Mouse (Mus musculus): ENCODE measurements around the gene Fam168a. TPM values are rescaled to one million over a fixed set of nuclear protein-coding genes. Genes with fewer than 3 reads are reported as not detected.

The Fam168a gene
- polyA plus RNA-seq, 1 experiment from 2014 or later = 54.1 TPM

DNA sequence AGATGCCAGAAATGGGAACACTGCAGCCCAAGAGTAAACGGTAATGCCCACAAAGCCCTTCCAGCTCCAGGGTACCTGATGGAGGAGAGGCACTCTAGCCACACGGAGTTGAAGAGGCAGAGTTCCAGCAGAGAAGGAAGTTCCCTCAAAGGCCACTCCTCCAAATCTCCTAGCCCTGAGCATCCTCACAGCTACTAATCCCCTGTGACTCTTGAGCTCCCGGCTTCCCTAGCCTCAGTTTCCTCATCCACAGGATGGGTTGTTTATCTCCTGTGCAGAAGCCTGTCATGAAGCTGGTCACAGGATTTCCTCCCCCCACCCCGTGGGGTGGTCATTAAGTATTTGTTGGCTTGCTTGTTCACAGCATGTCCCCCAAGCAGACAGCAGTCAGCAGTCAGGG, 148.9 kb downstream of the Fam168a start:
- ATAC-seq (ENCODE audit: insufficient number of reproducible peaks, insufficient read depth, low FRiP score, low TSS enrichment, low read depth) = no peak
- WGBS = 58% methylated on average over 4 of the region's 4 CpGs
- no peaks in the 10 kb centered on the region for H3K36me3 ChIP-seq
- 0 out of 2 replicates have a peak overlapping the region, but pooled peaks have one; percentile 18 for H3K9ac ChIP-seq (replicated peaks)
- no peak overlapping the region for H3K4me2 ChIP-seq
- no peaks in the 10 kb centered on the region for H3K27me3 ChIP-seq
- 0 out of 2 replicates have a peak overlapping the region, but pooled peaks have one; percentile 17 for H3K27ac ChIP-seq
- no peak overlapping the region for H3K4me3 ChIP-seq (replicated peaks)
- peaks cover 64% of the 10 kb centered on the region for H3K4me1 ChIP-seq (replicated peaks)
- H3K9me3 ChIP-seq = no peaks in the 10 kb centered on the region

DNA sequence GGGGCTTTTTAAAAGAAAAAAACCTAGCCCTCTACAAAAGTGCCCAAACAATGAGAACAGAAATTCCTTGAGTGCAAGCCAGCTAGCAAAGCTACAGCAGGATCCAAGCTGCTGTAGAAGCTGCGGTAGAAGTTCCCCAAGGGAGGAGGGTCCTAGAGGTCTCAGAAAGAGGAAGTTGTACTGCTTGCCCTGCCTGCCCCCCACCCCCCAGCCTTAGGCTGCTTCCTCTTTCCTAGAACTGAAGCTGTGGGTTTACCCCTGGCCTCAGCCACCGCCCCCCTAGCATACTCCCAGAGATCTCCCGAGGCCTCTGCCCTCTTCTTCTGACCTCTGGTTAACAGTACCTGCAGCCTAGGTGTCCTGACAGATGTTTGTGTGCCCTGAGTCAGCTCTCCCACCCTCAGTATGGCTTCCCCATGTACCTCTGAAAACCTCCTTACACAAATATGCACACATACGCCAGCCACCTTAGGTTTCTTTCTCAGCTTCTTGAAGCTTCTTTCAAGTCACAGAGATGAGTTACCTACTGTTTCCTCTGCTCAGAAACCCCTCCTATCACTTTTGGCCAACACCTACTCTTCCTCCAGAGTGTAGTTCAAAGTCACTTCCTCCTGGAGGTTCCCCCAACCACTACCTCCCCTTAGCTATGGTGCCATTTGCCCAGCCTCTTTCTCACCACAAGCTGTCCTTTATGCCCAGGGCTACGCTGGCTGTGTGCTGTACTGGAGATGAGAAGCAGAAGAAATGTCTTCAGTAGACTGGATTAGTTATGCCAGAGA, 149.5 kb downstream of the Fam168a start:
- Histone ChIP-seq H3K4me1 (replicated peaks) (peaks cover 68% of the 10 kb centered on the region), H3K27me3 (no peaks in the 10 kb centered on the region), H3K4me2 (no peak overlapping the region; the same call in 1 of the 2 replicates), H3K9ac (replicated peaks) (0 out of 2 replicates have a peak overlapping the region, but pooled peaks have one; percentile 18), H3K27ac (0 out of 2 replicates have a peak overlapping the region, but pooled peaks have one; percentile 17), H3K4me3 (replicated peaks) (no peak overlapping the region), H3K9me3 (no peaks in the 10 kb centered on the region), H3K36me3 (no peaks in the 10 kb centered on the region)
- ATAC-seq (ENCODE audit: insufficient number of reproducible peaks, insufficient read depth, low FRiP score, low TSS enrichment, low read depth) = no peak
- WGBS = 63% methylated on average over 5 of the region's 5 CpGs

DNA sequence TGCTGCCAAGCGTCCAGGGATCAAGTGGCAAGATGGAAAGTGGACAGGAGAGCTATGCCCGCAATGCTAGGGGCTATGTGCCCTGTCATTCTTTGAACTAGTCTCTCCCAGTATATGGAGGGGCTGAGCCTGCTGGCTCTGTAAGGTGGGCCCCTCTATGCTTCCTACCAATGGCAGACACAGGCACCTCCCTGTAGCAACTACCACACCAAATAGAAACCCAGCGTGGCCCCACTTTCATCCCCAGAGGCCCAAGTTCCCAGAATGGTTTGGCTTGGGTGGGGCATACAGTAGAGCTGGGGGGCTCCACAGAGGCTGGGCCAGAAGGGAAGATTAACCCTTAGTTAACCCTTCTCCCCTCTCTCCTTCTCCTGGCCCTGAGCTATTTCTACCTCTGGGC, 154.0 kb downstream of the Fam168a start:
- Histone ChIP-seq H3K9me3 (no peaks in the 10 kb centered on the region), H3K4me2 (no peak overlapping the region), H3K27ac (no peak overlapping the region), H3K4me3 (replicated peaks) (no peak overlapping the region), H3K4me1 (replicated peaks) (peaks cover 49% of the 10 kb centered on the region), H3K36me3 (no peaks in the 10 kb centered on the region), H3K27me3 (no peaks in the 10 kb centered on the region), H3K9ac (replicated peaks) (no peak overlapping the region)
- WGBS = 84% methylated on average over 3 of the region's 3 CpGs
- ATAC-seq (ENCODE audit: insufficient number of reproducible peaks, insufficient read depth, low FRiP score, low TSS enrichment, low read depth) = no peak

DNA sequence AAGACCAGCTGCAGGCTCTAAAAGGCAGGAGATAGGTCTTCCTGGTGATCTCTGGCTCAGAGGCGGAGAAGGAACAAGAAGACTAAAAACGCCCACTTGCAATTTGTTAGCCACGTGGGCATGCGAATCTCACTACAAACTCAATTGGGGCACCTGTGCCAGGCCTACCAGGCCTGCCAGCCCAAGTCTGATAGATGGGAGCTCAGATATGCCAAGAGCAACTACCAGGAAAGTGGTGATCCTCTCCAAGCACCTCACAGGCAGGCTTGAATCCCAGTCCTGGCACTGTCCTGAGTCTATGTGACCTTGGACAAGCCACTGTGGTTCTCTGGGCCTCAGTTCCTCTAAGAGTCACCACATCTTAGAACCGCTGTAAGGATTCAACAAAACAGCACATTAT, 154.8 kb downstream of the Fam168a start:
- ATAC-seq (ENCODE audit: insufficient number of reproducible peaks, insufficient read depth, low FRiP score, low TSS enrichment, low read depth) = no peak
- peaks cover 41% of the 10 kb centered on the region for H3K4me1 ChIP-seq (replicated peaks)
- H3K9ac ChIP-seq (replicated peaks) = no peak overlapping the region
- WGBS = 90% methylated on average over 5 of the region's 5 CpGs
- H3K36me3 ChIP-seq = no peaks in the 10 kb centered on the region
- no peak overlapping the region for H3K4me3 ChIP-seq (replicated peaks)
- no peak overlapping the region for H3K4me2 ChIP-seq
- H3K27ac ChIP-seq = no peak overlapping the region
- H3K9me3 ChIP-seq = no peaks in the 10 kb centered on the region
- no peaks in the 10 kb centered on the region for H3K27me3 ChIP-seq

DNA sequence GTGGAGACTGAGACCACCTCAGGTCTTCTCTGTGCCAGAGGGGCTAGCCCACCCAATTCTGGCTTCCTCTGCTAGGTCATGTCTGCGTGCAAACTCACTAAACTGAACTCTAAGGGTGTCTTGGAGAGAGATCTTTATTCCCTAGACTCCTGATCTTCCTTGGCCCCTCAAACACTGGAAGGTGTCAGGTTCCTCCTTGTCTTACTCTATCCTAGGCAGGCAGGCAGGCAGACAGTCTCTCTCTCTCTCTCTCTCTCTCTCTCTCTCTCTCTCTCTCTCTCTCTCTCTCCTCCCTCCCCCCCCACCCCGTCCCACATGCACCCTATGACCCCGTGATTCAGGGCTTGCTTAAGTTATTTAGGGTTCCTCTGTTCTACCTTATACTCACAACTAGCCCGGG, 155.9 kb downstream of the Fam168a start:
- H3K9ac ChIP-seq (replicated peaks) = peak overlapping the region; percentile 82
- H3K9me3 ChIP-seq = no peaks in the 10 kb centered on the region
- H3K4me3 ChIP-seq (replicated peaks) = peak overlapping the region; percentile 73
- ATAC-seq (ENCODE audit: insufficient number of reproducible peaks, insufficient read depth, low FRiP score, low TSS enrichment, low read depth) = no peak
- no peaks in the 10 kb centered on the region for H3K36me3 ChIP-seq
- H3K4me1 ChIP-seq (replicated peaks) = peaks cover 33% of the 10 kb centered on the region
- no peaks in the 10 kb centered on the region for H3K27me3 ChIP-seq
- peak overlapping the region; percentile 97 for H3K4me2 ChIP-seq
- 7% methylated on average over 4 of the region's 4 CpGs for WGBS
- no peak overlapping the region for H3K27ac ChIP-seq

- WGBS = 1% methylated on average over 90 of the region's 91 CpGs
- Histone ChIP-seq H3K9ac (replicated peaks) (peak within 1 kb of the TSS; percentile 82), H3K4me3 (replicated peaks) (peak within 1 kb of the TSS; percentile 73), H3K9me3 (no peaks in the 10 kb centered on the region), H3K27me3 (no peaks in the 10 kb centered on the region), H3K36me3 (no peaks in the 10 kb centered on the region), H3K4me1 (replicated peaks) (peaks cover 27% of the 10 kb centered on the region), H3K27ac (peak within 1 kb of the TSS; percentile 84), H3K4me2 (peak within 1 kb of the TSS; percentile 97)
- peak; percentile 82 for ATAC-seq (ENCODE audit: insufficient number of reproducible peaks, insufficient read depth, low FRiP score, low TSS enrichment, low read depth)
Observed at GRCm38 (mm10) chr7:100862828-100863638, 156.6 kb downstream of the Fam168a start, which contains the start of gene Relt. Gene Relt, minus strand, starts transcription at chr7:100863446.

GRCm38 (mm10) chr7:100866675-100867074, 160.2 kb downstream of the Fam168a start:
- H3K27me3 ChIP-seq = no peaks in the 10 kb centered on the region
- no peak for ATAC-seq (ENCODE audit: insufficient number of reproducible peaks, insufficient read depth, low FRiP score, low TSS enrichment, low read depth)
- peaks cover 14% of the 10 kb centered on the region for H3K36me3 ChIP-seq
- H3K4me3 ChIP-seq (replicated peaks) = no peak overlapping the region
- no peak overlapping the region for H3K9ac ChIP-seq (replicated peaks)
- no peaks in the 10 kb centered on the region for H3K9me3 ChIP-seq
- no peak overlapping the region for H3K27ac ChIP-seq
- no peak overlapping the region for H3K4me2 ChIP-seq
- 17% methylated on average over 3 of the region's 3 CpGs for WGBS
- peaks cover 11% of the 10 kb centered on the region for H3K4me1 ChIP-seq (replicated peaks)

- peaks cover 2% of the 10 kb centered on the region; the same call in 1 of the 2 replicates for H3K4me1 ChIP-seq (replicated peaks)
- 60% methylated on average over 2 of the region's 2 CpGs for WGBS
- no peaks in the 10 kb centered on the region for H3K27me3 ChIP-seq
- H3K4me3 ChIP-seq (replicated peaks) = no peak overlapping the region
- no peaks in the 10 kb centered on the region for H3K9me3 ChIP-seq
- no peak overlapping the region for H3K9ac ChIP-seq (replicated peaks)
- ATAC-seq (ENCODE audit: insufficient number of reproducible peaks, insufficient read depth, low FRiP score, low TSS enrichment, low read depth) = no peak
- peaks cover 23% of the 10 kb centered on the region for H3K36me3 ChIP-seq
- H3K27ac ChIP-seq = no peak overlapping the region
- no peak overlapping the region for H3K4me2 ChIP-seq
Observed at GRCm38 (mm10) chr7:100867561-100867960, 161.1 kb downstream of the Fam168a start.

DNA sequence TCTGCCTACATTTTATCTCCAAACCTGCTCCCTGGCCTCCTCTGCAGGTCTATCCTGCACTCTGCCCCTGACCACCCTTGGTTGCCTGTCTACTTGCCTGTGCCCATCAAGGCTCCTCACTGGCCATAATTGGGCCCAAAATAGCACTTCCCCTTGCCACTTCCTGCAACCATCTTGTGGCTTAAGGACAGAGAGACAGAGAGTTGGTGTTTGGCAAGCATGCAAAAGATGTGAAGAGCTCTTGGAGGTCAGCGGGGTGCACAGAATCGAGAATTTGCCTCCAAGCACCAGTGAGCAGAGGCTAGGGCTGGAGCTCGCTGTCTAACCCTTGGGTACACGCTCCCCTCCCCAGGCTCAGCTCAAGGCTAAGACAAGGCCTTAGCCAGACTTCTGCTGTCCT, 162.1 kb downstream of the Fam168a start:
- ATAC-seq (ENCODE audit: insufficient number of reproducible peaks, insufficient read depth, low FRiP score, low TSS enrichment, low read depth) = no peak

DNA sequence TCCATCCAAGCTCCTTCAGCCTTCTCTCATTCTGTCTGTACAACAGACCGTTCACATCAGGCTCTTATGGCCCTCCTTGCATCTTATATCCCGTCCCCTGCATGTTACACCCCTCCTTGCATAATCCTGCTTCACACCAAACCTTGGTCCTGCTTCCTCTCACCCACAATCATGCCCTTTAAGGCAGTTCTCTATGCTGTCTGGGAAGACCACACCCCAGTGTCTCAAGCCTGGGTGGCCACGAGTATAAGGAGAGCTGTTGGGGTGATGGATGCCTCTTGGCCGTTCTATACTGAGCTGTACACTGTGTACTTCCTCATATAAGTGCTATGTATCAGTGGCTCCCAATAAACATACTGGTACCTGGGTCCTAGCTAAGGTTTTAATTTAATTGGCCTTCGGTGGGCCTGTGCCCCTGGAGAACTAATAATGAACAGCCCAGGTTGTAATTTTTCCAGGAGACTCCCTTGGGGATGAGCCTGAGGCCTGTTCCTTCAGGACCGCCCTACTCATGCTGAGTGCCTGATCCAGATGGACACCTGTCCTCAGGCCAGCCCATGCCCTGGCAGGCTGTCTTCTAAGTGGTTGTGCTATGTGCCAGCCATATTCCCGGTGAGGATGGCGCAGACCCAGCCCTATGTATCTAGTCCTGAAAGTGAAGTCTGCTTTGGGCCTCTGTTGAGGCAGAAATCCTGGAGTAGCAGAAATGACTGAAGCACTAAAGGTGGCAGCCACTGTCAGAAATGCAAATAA, 163.6 kb downstream of the Fam168a start:
- H3K27me3 ChIP-seq = no peaks in the 10 kb centered on the region
- H3K27ac ChIP-seq = peak overlapping the region; percentile 12; the same call in 1 of the 2 replicates
- no peak for ATAC-seq (ENCODE audit: insufficient number of reproducible peaks, insufficient read depth, low FRiP score, low TSS enrichment, low read depth)
- no peaks in the 10 kb centered on the region for H3K9me3 ChIP-seq
- 79% methylated on average over 8 of the region's 8 CpGs for WGBS
- no peak overlapping the region for H3K9ac ChIP-seq (replicated peaks)
- H3K4me1 ChIP-seq (replicated peaks) = no peaks in the 10 kb centered on the region
- H3K4me3 ChIP-seq (replicated peaks) = no peak overlapping the region
- H3K36me3 ChIP-seq = peaks cover 48% of the 10 kb centered on the region
- no peak overlapping the region for H3K4me2 ChIP-seq

More for the DNA sequence above, 162.1 kb downstream of the Fam168a start:
- Histone ChIP-seq H3K36me3 (peaks cover 33% of the 10 kb centered on the region), H3K9ac (replicated peaks) (no peak overlapping the region), H3K4me2 (no peak overlapping the region), H3K27ac (no peak overlapping the region; the same call in 1 of the 2 replicates), H3K9me3 (no peaks in the 10 kb centered on the region), H3K4me1 (replicated peaks) (no peaks in the 10 kb centered on the region), H3K4me3 (replicated peaks) (no peak overlapping the region), H3K27me3 (no peaks in the 10 kb centered on the region)
- WGBS = 82% methylated on average over 4 of the region's 4 CpGs

DNA sequence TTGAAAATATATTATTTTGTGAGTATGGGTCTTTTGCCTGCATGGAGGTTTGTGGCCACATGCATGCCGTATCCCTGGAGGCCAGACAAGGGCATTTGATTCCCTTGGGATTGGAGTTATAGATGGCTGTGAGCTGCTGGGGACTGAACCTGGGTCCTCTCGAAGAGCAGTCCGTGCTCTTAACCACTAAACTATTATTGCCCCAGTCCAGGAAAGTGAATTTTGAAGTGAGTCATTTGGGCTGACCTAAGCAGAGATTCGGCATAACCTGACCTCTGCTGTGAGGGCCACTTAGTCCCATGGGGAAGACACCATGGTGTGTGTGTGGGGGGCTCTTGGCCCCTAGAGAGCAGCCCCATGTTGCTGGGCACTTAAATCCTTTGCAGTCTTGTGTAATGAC, 164.9 kb downstream of the Fam168a start:
- H3K4me3 ChIP-seq (replicated peaks) = no peak overlapping the region
- no peaks in the 10 kb centered on the region for H3K27me3 ChIP-seq
- H3K36me3 ChIP-seq = peaks cover 61% of the 10 kb centered on the region
- H3K4me2 ChIP-seq = no peak overlapping the region
- no peaks in the 10 kb centered on the region for H3K9me3 ChIP-seq
- 86% methylated on average over 4 of the region's 4 CpGs for WGBS
- no peaks in the 10 kb centered on the region for H3K4me1 ChIP-seq (replicated peaks)
- ATAC-seq (ENCODE audit: insufficient number of reproducible peaks, insufficient read depth, low FRiP score, low TSS enrichment, low read depth) = no peak
- H3K9ac ChIP-seq (replicated peaks) = no peak overlapping the region
- no peak overlapping the region for H3K27ac ChIP-seq

Measured in limb, embryonic 12.5 days (tissue).